Mouse (Mus musculus): ENCODE measurements around the gene Ppp5c. TPM values are rescaled to one million over a fixed set of nuclear protein-coding genes. Genes with fewer than 3 reads are reported as not detected.
A peak's percentile ranks its signal among the peaks of the same experiment; 100 is the strongest.
"Not testable (repeated sequence)": the region's sequence is repeated elsewhere in the genome, so short reads cannot be mapped to it uniquely, and the experiment has no call there.

The Ppp5c gene
- 10 to 100 TPM; 55.1 to 67.1 (median 62.0) TPM for polyA plus RNA-seq (2017; shearing (Covaris generic))

GRCm38 (mm10) chr7:17027588-17028343 is at the start of gene Ppp5c:
TSS of gene Ppp5c (minus strand) at chr7:17027924.
- ATAC-seq = peak; percentile 15

DNA sequence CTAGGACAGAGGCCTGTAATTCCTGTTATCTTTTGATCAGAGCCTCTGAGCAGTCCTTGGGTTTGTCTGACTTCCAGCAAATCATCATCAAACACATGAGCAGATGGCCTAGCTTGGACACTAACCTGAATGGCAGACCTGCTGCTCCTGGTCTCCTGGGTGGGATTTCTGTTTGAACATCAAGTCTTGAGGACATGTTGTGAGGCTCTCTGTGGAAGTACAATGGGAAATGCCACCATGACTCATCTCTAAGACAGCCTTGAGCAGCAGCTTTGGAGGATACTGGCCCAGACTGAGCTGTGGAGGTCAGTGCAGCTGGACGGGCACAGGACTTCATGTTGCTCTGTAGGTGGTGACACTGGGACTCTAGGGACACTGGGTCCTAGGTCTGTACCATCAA is 48.8 kb upstream of the Ppp5c start:
- no peak for ATAC-seq

DNA sequence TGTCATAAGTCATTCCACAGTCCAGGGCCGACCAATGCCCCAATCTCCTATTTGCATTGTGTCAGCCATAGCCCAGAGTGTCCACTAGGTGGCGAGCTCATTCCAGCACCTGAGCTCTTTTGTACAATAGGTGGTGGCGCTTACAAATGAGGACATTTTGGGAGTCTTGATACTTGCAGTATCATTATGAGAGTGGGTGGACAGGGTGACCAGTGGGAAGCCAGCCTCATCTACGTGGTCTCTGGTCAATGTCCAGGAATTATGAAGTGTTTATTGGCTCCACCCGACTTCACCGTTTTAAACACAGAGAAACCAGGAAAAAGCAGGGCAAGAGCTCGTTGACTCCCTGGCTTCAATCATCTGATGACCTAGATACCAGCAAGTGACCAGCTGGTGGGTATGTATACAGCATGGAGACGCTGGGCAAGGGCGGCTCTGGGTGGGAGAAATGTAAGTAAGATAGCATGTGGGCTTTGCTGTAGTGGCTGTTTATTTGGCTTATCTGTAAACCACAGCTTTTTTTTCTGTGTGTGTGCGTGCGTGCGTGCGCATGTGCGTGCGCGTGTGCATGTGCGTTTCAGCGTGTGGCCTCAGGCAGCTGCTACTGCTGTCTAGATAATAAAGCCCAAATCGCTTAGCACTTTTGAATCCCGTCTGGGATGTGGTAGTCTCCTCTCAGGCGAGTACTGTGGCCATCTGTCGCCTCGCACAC is 46.3 kb upstream of the Ppp5c start, which contains the start of gene Psg16:
Gene Psg16 (plus strand): TSS at position 137 of the 712 bp plus-strand sequence.
- ATAC-seq = no peak

DNA sequence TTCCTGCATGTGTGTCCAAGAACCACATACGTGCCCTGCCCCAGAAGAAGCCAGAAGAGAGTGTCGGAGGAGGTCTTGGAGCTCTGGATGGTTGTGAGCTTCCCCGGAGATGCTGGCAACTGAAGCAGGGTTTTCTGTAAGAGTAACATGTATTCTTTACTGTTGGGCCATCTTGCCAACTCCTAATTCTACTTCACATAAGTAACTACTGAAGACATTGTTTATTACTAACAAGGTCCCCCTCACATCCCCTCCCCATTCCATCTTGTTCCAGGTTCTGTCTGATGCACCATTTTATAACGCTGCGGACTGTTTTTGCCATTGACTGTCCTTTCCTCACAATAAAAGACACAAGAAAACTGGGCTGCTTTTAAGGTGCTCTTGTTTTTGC is 45.8 kb upstream of the Ppp5c start:
- no peak for ATAC-seq

GRCm38 (mm10) chr7:17067651-17068050 is 39.9 kb upstream of the Ppp5c start:
- ATAC-seq = not testable (repeated sequence)

GRCm38 (mm10) chr7:17067000-17067399 is 39.3 kb upstream of the Ppp5c start:
- no peak for ATAC-seq

DNA sequence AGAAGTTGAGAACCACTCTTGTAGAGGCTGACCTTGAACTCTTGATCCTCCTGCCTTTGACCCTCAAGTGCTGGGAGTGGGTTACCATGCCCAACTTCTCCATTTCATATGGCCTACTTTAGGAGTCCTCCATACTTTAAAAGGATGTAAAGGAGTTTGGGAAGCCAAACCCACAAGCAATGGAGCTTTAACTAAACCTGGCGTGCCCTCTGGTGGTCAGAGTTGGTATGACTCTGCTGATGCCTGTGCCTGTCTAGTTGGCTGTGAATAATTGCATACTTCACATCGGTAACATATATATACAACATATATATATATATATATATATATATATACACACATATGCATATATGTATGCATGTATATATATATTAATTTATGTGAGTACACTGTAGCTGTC is 38.7 kb upstream of the Ppp5c start:
- peak; percentile 69 for ATAC-seq

DNA sequence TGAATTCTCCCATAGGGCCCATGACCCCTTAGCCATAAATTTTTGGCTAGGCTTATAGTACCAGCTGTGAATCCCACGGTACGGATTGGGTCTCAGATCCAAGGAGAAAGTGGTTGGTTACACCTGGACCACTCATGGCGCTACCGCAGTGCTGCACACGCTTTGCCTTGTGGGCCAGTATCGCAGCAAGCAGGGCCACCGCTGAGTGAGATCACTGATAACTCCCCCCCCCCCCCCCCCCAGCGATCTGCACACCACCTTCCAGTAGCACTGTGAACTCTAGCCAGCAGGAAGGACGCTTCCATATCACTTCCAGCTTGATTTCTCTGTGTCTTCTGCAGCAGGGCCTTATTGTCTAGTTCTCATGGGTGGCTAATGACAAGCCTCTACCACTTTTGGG is 37.9 kb upstream of the Ppp5c start:
- ATAC-seq = no peak

GRCm38 (mm10) chr7:17062845-17063244 is 35.1 kb upstream of the Ppp5c start:
- no peak for ATAC-seq

DNA sequence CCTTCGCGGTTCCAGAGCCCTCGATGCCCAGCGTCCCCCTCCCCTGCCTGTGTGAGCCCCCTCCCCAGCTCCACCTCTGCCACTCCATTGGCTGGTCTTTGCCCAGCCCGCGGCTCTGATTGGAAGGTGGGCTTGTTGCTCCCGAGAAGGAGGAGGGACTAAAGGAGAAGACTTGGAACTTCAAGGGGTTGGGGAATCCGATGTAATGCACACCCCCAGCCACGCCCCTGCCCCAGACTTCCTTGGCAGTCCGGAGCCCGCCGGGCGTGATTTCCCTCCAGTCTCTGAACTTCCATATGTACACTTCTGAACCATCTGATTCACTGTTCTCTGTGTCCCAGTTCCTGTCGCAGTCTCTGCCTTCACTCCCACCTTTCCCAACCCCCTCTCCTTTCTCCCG is 34.7 kb upstream of the Ppp5c start, which contains the start of gene Hif3a:
Gene Hif3a (minus strand): TSS at position 39 of the 400 bp plus-strand sequence.
- ATAC-seq = no peak

- ATAC-seq = no peak
These were observed 33.3 kb upstream of the Ppp5c start for GRCm38 (mm10) chr7:17060782-17061605.

DNA sequence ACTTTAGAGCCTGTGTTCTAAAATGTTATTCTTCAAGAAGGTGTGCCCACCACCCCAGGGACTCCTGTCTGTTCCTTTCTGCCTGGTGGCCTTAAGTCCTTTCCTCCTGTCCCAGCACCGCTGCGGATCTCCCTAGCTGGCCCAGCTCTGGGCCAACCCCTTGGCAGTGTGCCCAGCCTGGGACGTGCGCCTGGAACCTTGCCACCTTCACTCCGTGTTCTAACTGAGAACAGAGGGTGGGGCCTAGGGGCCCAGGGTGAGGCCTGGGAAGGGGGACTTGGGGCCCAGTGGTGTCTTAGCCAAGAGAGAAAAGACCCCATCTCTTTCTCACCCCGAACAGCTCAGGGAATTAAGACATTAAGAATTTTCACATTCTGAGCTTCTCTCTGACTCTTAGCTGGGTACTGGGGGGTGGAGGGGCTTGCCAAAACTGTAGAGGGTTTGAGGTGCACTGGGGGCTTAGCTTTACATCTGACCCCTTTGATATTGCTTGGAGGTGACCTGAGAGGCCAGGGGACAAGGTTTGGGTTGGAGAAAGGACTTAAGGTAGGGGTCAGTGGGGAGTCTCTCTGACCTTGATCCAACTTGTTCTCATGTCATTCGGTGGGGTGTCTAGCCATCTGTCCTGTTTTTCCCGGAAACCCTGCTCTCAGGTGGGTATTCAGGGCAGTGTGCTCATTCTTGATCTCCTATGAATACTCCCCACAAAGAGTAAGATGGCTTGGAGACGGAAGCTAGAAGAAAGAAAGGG is 32.5 kb upstream of the Ppp5c start:
- ATAC-seq = no peak

- ATAC-seq = peak; percentile 57
These were observed 31.7 kb upstream of the Ppp5c start for GRCm38 (mm10) chr7:17059463-17059844.

DNA sequence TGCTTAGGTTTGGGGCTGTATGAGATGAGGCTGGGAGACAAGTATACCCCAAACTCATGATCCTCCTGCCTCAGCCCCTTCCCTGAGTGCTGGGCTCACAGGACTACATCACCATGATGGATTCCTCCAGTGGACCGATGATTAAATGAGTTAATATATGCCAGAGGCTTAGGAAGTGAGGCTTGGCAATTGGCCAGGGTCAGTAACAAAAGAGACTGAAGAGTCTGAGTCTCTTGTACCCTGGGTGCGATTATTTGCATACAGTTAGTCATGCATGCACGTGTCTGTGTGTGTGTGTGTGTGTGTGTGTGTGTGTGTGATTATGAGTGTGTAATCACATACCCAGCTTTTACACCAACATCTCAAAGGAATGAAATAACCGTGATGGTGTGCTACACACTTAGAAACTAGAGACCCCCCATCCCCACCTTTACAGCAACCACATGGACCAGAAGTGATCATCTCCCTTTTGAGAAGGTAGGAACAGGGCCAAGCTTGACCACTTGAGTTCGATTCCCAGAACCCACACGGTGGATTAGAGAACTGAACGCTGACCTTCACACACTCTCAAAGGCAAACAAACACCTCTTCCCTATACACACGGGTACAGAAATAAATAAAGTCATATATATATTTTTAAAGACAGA is 31.2 kb upstream of the Ppp5c start:
- peak; percentile 25 for ATAC-seq

- peak; percentile 46 for ATAC-seq
These were observed 30.5 kb upstream of the Ppp5c start for GRCm38 (mm10) chr7:17058071-17058689.

DNA sequence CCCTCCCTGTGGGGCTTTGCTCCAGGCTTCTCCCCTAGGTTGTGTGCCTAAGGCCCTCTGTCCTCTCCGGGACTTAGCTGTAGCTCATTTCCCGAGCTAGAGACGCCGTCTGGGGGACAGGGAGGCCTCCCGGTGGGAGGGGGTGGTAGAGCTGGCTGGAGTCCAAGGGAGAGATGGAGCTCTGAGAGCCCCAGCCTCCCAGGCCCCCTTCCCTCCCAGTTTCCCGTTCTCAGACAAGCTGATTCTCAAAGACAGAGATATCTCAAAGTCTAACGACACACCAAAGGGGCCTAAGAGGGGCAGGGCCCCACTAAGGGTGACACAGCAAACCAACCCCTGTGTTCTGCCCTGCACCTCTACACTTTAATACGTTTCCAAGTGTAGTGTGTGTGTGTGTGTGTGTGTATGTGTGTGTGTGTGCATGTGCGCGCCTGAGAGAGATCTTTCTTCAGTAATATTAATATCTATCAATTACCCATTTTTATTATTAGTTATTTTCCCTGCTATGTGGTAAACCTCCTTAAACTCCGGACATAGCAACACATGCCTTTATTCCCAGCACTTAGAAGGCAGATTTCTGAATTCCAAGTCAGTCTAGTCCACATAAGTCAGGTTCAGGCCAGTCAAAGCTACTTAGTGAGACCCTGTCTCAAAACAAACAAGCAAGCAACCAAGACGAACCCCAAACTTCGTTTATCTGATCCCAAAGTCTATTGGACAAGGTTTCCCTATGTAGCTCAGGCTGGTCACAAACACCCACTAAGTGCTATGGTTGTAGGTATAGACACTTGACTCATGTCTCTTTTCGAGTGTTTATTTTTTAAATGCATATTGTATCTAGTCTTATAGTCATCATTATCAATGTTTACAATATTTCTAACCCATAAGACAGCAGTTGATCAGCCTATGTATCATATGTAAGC is 29.1 kb upstream of the Ppp5c start:
- ATAC-seq = no peak

- peak; percentile 49 for ATAC-seq
These were observed 28.4 kb upstream of the Ppp5c start for GRCm38 (mm10) chr7:17056081-17056581.

DNA sequence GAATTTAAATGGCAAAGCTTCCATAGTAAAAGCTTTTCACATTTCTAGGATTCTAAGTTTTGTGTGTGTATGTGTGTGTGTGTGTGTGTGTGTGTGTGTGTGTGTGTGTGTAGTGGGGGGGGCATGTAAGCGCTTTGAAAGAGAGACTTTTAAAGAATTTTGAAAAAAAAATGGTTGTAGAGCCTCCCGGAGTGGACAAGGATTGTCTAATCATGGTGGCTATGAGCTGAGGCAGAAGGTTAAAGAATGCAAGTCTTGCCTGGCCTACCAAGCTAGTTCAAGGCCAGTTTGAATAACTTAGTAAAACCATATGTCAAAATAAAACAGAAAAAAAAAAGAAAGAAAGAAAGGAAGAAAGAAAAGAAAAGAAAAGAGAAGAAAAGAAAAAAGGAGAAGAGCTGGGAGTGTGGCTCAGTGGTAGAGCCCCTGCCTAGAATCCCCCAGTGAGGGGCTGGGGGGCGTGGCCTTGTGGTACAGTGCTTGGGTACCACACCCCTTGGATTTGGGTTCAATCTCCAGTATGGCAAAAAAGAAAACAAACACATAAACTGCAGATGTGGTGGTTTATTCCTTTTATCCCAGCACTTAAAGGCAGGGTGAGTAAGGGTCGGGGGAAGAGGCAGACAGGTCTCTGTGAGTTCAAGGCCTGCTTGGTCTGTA is 27.7 kb upstream of the Ppp5c start:
- ATAC-seq = no peak

- ATAC-seq = no peak
These were observed 26.7 kb upstream of the Ppp5c start for GRCm38 (mm10) chr7:17054325-17054989.
